Mouse (Mus musculus) 3T3-L1 (cell line): ENCODE data around the gene Acadvl.

Source experiments
- DNase-seq: peaks from one replicate; pipeline ENCODE4 v3.0.0-alpha.2; 2015; ENCODE audit warnings: low read depth, low spot score

The Acadvl gene

GRCm38 (mm10) chr11:69980196-69981140 is 34.7 kb downstream of the Acadvl start:
- DNase-seq, result peak; percentile 99

GRCm38 (mm10) chr11:69979827-69980195 is 35.4 kb downstream of the Acadvl start:
- no peak for DNase-seq

- DNase-seq, result no peak
Observed at GRCm38 (mm10) chr11:69976271-69976670, 38.9 kb downstream of the Acadvl start.

- DNase-seq, result no peak
Observed at GRCm38 (mm10) chr11:69974907-69975306, 40.3 kb downstream of the Acadvl start.

- DNase-seq, result no peak
Observed at GRCm38 (mm10) chr11:69970775-69971174, 44.4 kb downstream of the Acadvl start.

GRCm38 (mm10) chr11:69970222-69970621 is 45.0 kb downstream of the Acadvl start:
- no peak for DNase-seq

GRCm38 (mm10) chr11:69968793-69969192 is 46.4 kb downstream of the Acadvl start:
- DNase-seq, result no peak

GRCm38 (mm10) chr11:69966860-69967517 is 48.2 kb downstream of the Acadvl start:
- DNase-seq, result no peak

GRCm38 (mm10) chr11:69966006-69966859 is 49.0 kb downstream of the Acadvl start:
- DNase-seq, result no peak

GRCm38 (mm10) chr11:69965271-69966005 is 49.8 kb downstream of the Acadvl start:
- DNase-seq, result no peak

- DNase-seq, result no peak
Observed at GRCm38 (mm10) chr11:69964650-69965270, 50.5 kb downstream of the Acadvl start, which contains the start of gene Cldn7. Gene Cldn7, plus strand, starts transcription at chr11:69964779.

GRCm38 (mm10) chr11:69961841-69962240 is 53.4 kb downstream of the Acadvl start:
- no peak for DNase-seq

- DNase-seq, result peak; percentile 21
Observed at GRCm38 (mm10) chr11:69960616-69961015, 54.6 kb downstream of the Acadvl start.
